Mouse (Mus musculus) stomach, postnatal 0 days (tissue): ENCODE measurements around the gene Csnk2a2.

Source experiments
- CTCF ChIP-seq: IDR thresholded peaks from 2 replicates; pipeline ENCODE4 v1.5.1; 2016; ENCODE audit warnings: antibody characterized with exemption, low read depth, mild to moderate bottlenecking, moderate library complexity
- EP300 ChIP-seq: optimal IDR thresholded peaks from 2 replicates; pipeline ENCODE3; 2016; ENCODE audit warnings: antibody characterized with exemption

GRCm38 (mm10) chr8:95445042-95445441, 44.8 kb downstream of the Csnk2a2 start:
- TF ChIP-seq CTCF: no peak
- no peak for TF ChIP-seq EP300
